Mouse (Mus musculus): ENCODE results near the gene Clba1. TPM values are rescaled to one million over a fixed set of nuclear protein-coding genes. Genes with fewer than 3 reads are reported as not detected.

The Clba1 gene
- polyA plus RNA-seq, 1 experiment from 2014 or later = 12.5 TPM

- Histone ChIP-seq H3K9me3 (ENCODE audit: control insufficient read depth, low read length) (no peaks in the 10 kb centered on the region), H3K36me3 (ENCODE audit: control insufficient read depth, insufficient read depth, low read length) (peaks cover 18% of the 10 kb centered on the region), H3K4me2 (ENCODE audit: low read depth, low read length, severe bottlenecking) (no peak overlapping the region), H3K9ac (ENCODE audit: low read length) (no peak overlapping the region), H3K27me3 (ENCODE audit: control insufficient read depth, insufficient read depth, low read length) (no peaks in the 10 kb centered on the region), H3K27ac (ENCODE audit: low read depth, low read length) (no peak overlapping the region), H3K4me1 (replicated peaks; ENCODE audit: control insufficient read depth, insufficient read depth, low read length) (no peaks in the 10 kb centered on the region), H3K4me3 (ENCODE audit: low read depth, low read length) (no peak overlapping the region)
- no peak for DNase-seq (ENCODE audit: low spot score)
- 94% methylated on average over 8 of the region's 8 CpGs for WGBS
- no peak for ATAC-seq (replicated peaks; ENCODE audit: low FRiP score)
Measured at GRCm38 (mm10) chr12:112819057-112819662, 10.4 kb downstream of the Clba1 start.

DNA sequence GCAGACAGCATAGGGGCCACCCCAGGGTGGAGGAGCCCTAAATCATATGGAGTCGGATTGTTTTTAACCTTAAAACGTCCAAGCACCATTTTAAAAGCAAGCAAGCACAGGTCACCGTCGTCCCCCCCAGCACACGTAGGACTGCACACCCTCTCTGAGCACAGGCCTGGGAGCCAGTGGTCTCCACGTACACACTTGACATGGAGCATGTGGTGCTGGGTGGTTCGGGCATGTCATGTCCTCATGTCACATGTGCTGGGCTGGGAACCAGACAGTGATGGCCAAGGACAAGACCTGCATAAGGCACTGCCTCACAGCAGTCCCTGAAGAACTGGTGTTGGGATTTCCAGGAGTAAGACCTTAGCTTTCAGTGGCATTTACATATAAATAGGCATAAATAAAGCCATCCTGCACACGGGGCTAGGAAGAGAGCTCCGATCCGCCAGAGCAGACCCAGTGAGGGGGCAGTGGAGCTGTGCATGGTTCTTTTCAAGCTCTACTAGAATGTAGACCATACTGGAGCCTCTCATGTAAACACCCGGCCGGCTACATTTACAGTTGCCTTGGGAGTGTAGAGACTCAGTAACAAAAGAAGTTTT is 11.8 kb downstream of the Clba1 start:
- ATAC-seq (replicated peaks; ENCODE audit: low FRiP score) (no peak), DNase-seq (ENCODE audit: low spot score) (no peak)
- Histone ChIP-seq H3K9ac (ENCODE audit: low read length) (no peak overlapping the region), H3K4me1 (replicated peaks; ENCODE audit: control insufficient read depth, insufficient read depth, low read length) (no peaks in the 10 kb centered on the region), H3K4me3 (ENCODE audit: low read depth, low read length) (no peak overlapping the region), H3K27me3 (ENCODE audit: control insufficient read depth, insufficient read depth, low read length) (no peaks in the 10 kb centered on the region), H3K9me3 (ENCODE audit: control insufficient read depth, low read length) (no peaks in the 10 kb centered on the region), H3K36me3 (ENCODE audit: control insufficient read depth, insufficient read depth, low read length) (peaks cover 18% of the 10 kb centered on the region), H3K4me2 (ENCODE audit: low read depth, low read length, severe bottlenecking) (no peak overlapping the region), H3K27ac (ENCODE audit: low read depth, low read length) (no peak overlapping the region)
- WGBS = 80% methylated on average over 12 of the region's 12 CpGs

GRCm38 (mm10) chr12:112821216-112821615 is 12.5 kb downstream of the Clba1 start:
- H3K27me3 ChIP-seq (ENCODE audit: control insufficient read depth, insufficient read depth, low read length) = no peaks in the 10 kb centered on the region
- H3K36me3 ChIP-seq (ENCODE audit: control insufficient read depth, insufficient read depth, low read length) = peaks cover 18% of the 10 kb centered on the region
- WGBS = 71% methylated on average over 1 of the region's 1 CpGs

GRCm38 (mm10) chr12:112821974-112822373 is 13.2 kb downstream of the Clba1 start:
- Histone ChIP-seq H3K4me3 (ENCODE audit: low read depth, low read length) (no peak overlapping the region), H3K36me3 (ENCODE audit: control insufficient read depth, insufficient read depth, low read length) (peaks cover 18% of the 10 kb centered on the region)

More at GRCm38 (mm10) chr12:112821216-112821615, 12.5 kb downstream of the Clba1 start:
- Histone ChIP-seq H3K4me1 (replicated peaks; ENCODE audit: control insufficient read depth, insufficient read depth, low read length) (no peaks in the 10 kb centered on the region), H3K4me3 (ENCODE audit: low read depth, low read length) (no peak overlapping the region), H3K9ac (ENCODE audit: low read length) (no peak overlapping the region), H3K27ac (ENCODE audit: low read depth, low read length) (no peak overlapping the region), H3K9me3 (ENCODE audit: control insufficient read depth, low read length) (no peaks in the 10 kb centered on the region), H3K4me2 (ENCODE audit: low read depth, low read length, severe bottlenecking) (no peak overlapping the region)
- DNase-seq (ENCODE audit: low spot score) (no peak), ATAC-seq (replicated peaks; ENCODE audit: low FRiP score) (no peak)

DNA sequence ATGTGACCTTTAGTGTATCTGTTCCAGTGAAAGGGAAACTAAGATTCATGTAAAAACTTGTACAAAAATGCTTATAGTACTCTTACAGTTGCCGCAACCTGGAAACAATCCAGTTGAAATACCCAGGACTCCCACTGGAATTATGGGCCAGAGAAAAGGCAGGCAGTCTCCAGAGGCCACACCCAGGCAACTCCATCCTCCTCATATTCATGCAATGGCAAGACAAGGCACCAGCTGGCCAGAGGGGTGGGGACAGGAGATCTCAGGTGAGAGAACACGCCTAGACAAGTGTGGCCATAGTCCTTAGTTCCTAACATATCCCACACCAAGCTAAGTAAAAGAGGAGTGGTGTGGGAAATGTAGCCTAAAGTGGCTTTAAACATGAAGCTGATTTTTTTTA is 13.9 kb downstream of the Clba1 start:
- Histone ChIP-seq H3K4me3 (ENCODE audit: low read depth, low read length) (no peak overlapping the region), H3K4me1 (replicated peaks; ENCODE audit: control insufficient read depth, insufficient read depth, low read length) (peaks cover 10% of the 10 kb centered on the region), H3K27ac (ENCODE audit: low read depth, low read length) (no peak overlapping the region), H3K27me3 (ENCODE audit: control insufficient read depth, insufficient read depth, low read length) (no peaks in the 10 kb centered on the region), H3K9me3 (ENCODE audit: control insufficient read depth, low read length) (no peaks in the 10 kb centered on the region), H3K4me2 (ENCODE audit: low read depth, low read length, severe bottlenecking) (no peak overlapping the region), H3K36me3 (ENCODE audit: control insufficient read depth, insufficient read depth, low read length) (peaks cover 22% of the 10 kb centered on the region), H3K9ac (ENCODE audit: low read length) (no peak overlapping the region)
- DNase-seq (ENCODE audit: low spot score) (no peak), ATAC-seq (replicated peaks; ENCODE audit: low FRiP score) (no peak)
- WGBS = 86% methylated on average over 2 of the region's 2 CpGs

More at GRCm38 (mm10) chr12:112821974-112822373, 13.2 kb downstream of the Clba1 start:
- H3K27me3 ChIP-seq (ENCODE audit: control insufficient read depth, insufficient read depth, low read length) = no peaks in the 10 kb centered on the region
- H3K27ac ChIP-seq (ENCODE audit: low read depth, low read length) = no peak overlapping the region
- DNase-seq (ENCODE audit: low spot score) = no peak
- no peaks in the 10 kb centered on the region for H3K9me3 ChIP-seq (ENCODE audit: control insufficient read depth, low read length)
- no peak overlapping the region for H3K9ac ChIP-seq (ENCODE audit: low read length)
- 89% methylated on average over 4 of the region's 4 CpGs for WGBS
- H3K4me1 ChIP-seq (replicated peaks; ENCODE audit: control insufficient read depth, insufficient read depth, low read length) = peaks cover 3% of the 10 kb centered on the region; the same call in 1 of the 2 replicates
- H3K4me2 ChIP-seq (ENCODE audit: low read depth, low read length, severe bottlenecking) = no peak overlapping the region
- ATAC-seq (replicated peaks; ENCODE audit: low FRiP score) = no peak

GRCm38 (mm10) chr12:112823221-112823620 is 14.5 kb downstream of the Clba1 start:
- DNase-seq (ENCODE audit: low spot score) = no peak
- no peak overlapping the region for H3K27ac ChIP-seq (ENCODE audit: low read depth, low read length)
- no peak overlapping the region for H3K4me2 ChIP-seq (ENCODE audit: low read depth, low read length, severe bottlenecking)
- 90% methylated on average over 4 of the region's 4 CpGs for WGBS
- ATAC-seq (replicated peaks; ENCODE audit: low FRiP score) = no peak
- no peak overlapping the region for H3K9ac ChIP-seq (ENCODE audit: low read length)
- H3K36me3 ChIP-seq (ENCODE audit: control insufficient read depth, insufficient read depth, low read length) = peaks cover 22% of the 10 kb centered on the region
- no peaks in the 10 kb centered on the region for H3K9me3 ChIP-seq (ENCODE audit: control insufficient read depth, low read length)
- no peak overlapping the region for H3K4me3 ChIP-seq (ENCODE audit: low read depth, low read length)
- H3K27me3 ChIP-seq (ENCODE audit: control insufficient read depth, insufficient read depth, low read length) = no peaks in the 10 kb centered on the region
- H3K4me1 ChIP-seq (replicated peaks; ENCODE audit: control insufficient read depth, insufficient read depth, low read length) = peaks cover 14% of the 10 kb centered on the region

- Histone ChIP-seq H3K9ac (ENCODE audit: low read length) (no peak overlapping the region), H3K4me1 (replicated peaks; ENCODE audit: control insufficient read depth, insufficient read depth, low read length) (peaks cover 19% of the 10 kb centered on the region)
Measured at GRCm38 (mm10) chr12:112825901-112826300, 17.2 kb downstream of the Clba1 start.

DNA sequence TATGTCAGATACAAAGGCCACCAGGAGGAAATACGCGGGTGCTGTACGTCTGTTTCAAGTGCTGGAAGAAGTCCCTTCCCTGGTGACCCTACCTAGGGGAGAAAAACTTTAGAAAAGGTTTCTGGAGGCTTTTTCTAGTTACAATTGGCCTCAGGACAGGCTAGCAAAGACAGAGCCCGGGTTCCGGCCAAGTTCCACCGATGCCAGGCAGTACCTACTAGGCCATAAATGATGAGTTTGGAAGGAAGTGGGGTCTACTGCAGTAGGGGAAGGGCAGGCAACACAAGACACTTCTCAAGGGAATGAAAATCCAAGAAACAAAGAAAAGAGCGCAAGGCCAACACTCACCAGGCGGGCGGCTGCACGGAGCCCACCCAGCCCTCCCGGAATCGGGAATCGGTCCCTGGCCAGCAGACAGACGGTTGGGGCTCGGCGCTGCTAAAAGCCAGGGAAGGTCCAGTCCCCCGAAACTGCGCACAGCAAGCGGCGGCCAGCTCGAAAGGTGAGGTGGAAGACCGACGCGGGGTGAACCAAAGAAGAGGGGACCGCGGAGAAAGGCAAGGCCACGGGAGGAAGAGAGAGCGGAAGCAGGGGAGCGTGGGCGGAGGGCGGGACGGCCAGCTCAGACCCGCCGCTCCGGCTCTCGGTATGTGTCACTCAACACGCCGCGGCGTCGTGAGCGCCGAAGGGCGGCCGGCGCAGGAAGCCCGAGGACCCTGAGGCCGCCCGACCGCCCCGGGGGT is 19.9 kb downstream of the Clba1 start:
- peaks cover 4% of the 10 kb centered on the region; the same call in 1 of the 2 replicates for H3K36me3 ChIP-seq (ENCODE audit: control insufficient read depth, insufficient read depth, low read length)

More at GRCm38 (mm10) chr12:112825901-112826300, 17.2 kb downstream of the Clba1 start:
- Histone ChIP-seq H3K4me3 (ENCODE audit: low read depth, low read length) (no peak overlapping the region), H3K27me3 (ENCODE audit: control insufficient read depth, insufficient read depth, low read length) (no peaks in the 10 kb centered on the region), H3K36me3 (ENCODE audit: control insufficient read depth, insufficient read depth, low read length) (peaks cover 11% of the 10 kb centered on the region; the same call in 1 of the 2 replicates), H3K27ac (ENCODE audit: low read depth, low read length) (no peak overlapping the region), H3K4me2 (ENCODE audit: low read depth, low read length, severe bottlenecking) (no peak overlapping the region), H3K9me3 (ENCODE audit: control insufficient read depth, low read length) (no peaks in the 10 kb centered on the region)
- ATAC-seq (replicated peaks; ENCODE audit: low FRiP score) (no peak), DNase-seq (ENCODE audit: low spot score) (no peak)
- WGBS = 91% methylated on average over 5 of the region's 5 CpGs

More for the DNA sequence above, 19.9 kb downstream of the Clba1 start:
- peak overlapping the region; percentile 91 for H3K4me2 ChIP-seq (ENCODE audit: low read depth, low read length, severe bottlenecking)
- H3K9ac ChIP-seq (ENCODE audit: low read length) = peak overlapping the region; percentile 99
- ATAC-seq (replicated peaks; ENCODE audit: low FRiP score) (peak; percentile 84), DNase-seq (ENCODE audit: low spot score) (no peak)
- peak overlapping the region; percentile 68 for H3K4me3 ChIP-seq (ENCODE audit: low read depth, low read length)
- WGBS = under 1% methylated on average over 47 of the region's 51 CpGs
- peak overlapping the region; percentile 89 for H3K27ac ChIP-seq (ENCODE audit: low read depth, low read length)
- H3K27me3 ChIP-seq (ENCODE audit: control insufficient read depth, insufficient read depth, low read length) = no peaks in the 10 kb centered on the region
- no peaks in the 10 kb centered on the region for H3K9me3 ChIP-seq (ENCODE audit: control insufficient read depth, low read length)
- peaks cover 19% of the 10 kb centered on the region for H3K4me1 ChIP-seq (replicated peaks; ENCODE audit: control insufficient read depth, insufficient read depth, low read length)

Data from forebrain, embryonic 11.5 days (tissue).